Comparison of ENCODE assay signal across 8 mouse cellular contexts in genomic region chr19:53600549-53601362, GRCm38 (mm10). TPM values are rescaled to one million over a fixed set of nuclear protein-coding genes. Genes with fewer than 3 reads are reported as not detected.
A peak's percentile ranks its signal among the peaks of the same experiment; 100 is the strongest.
DNase-seq lines count a peak whose midpoint lies in the region; ATAC-seq lines count a peak whose summit lies in the region.

No protein-coding gene starts in this region.

- H3K27ac ChIP-seq in forebrain, embryonic 14.5 days (ENCODE audit: low read depth, low read length): peak overlapping the region; percentile 98
- H3K27ac ChIP-seq in hindbrain, embryonic 10.5 days: peak overlapping the region; percentile 98

- peak overlapping the region; percentile 96 for H3K9ac ChIP-seq in forebrain, embryonic 14.5 days (ENCODE audit: low read length)

- ATAC-seq in forebrain, embryonic 14.5 days: peak; percentile 73

- WGBS in forebrain, embryonic 14.5 days: under 1% methylated on average over 54 of the region's 82 CpGs
- under 1% methylated on average over 80 of the region's 82 CpGs for WGBS in hindbrain, embryonic 10.5 days

- no peaks in the 10 kb centered on the region for H3K9me3 ChIP-seq in forebrain, embryonic 14.5 days (replicated peaks; ENCODE audit: control insufficient read depth, low read length)
- no peaks in the 10 kb centered on the region for H3K9me3 ChIP-seq in hindbrain, embryonic 10.5 days

- H3K36me3 ChIP-seq in forebrain, embryonic 14.5 days (ENCODE audit: control insufficient read depth, insufficient read depth, low read length): peaks cover 10% of the 10 kb centered on the region; the same call in 1 of the 2 replicates
- H3K36me3 ChIP-seq in hindbrain, embryonic 10.5 days: peaks cover 33% of the 10 kb centered on the region

- H3K4me1 ChIP-seq in forebrain, embryonic 14.5 days (ENCODE audit: control insufficient read depth, insufficient read depth, low read length): peaks cover 7% of the 10 kb centered on the region
- H3K4me1 ChIP-seq in hindbrain, embryonic 10.5 days (replicated peaks): peaks cover 18% of the 10 kb centered on the region

- peak; percentile 63 for DNase-seq in R1 (ENCODE audit: low read depth, low spot score)
- peak; percentile 70 for DNase-seq in cerebellum, adult 11-12 months
- peak; percentile 66 for DNase-seq in forebrain, embryonic 14.5 days (ENCODE audit: low spot score)
- DNase-seq in hindbrain, embryonic 10.5 days (ENCODE audit: low spot score): peak; percentile 61
- peak; percentile 44 to 56 for DNase-seq in layer of hippocampus, postnatal 25 days (ENCODE audit: extremely low spot score in 1 of 2, low spot score in 1 of 2)
- DNase-seq in lung, postnatal 14 days: peak; percentile 70
- DNase-seq in retina, embryonic 14.5 days (ENCODE audit: low spot score): peak; percentile 61
- peak; percentile 75 for DNase-seq in thymus, postnatal 4 days

- peak overlapping the region; percentile 68 for H3K4me2 ChIP-seq in forebrain, embryonic 14.5 days (ENCODE audit: low read length)

- peak overlapping the region; percentile 88 for H3K4me3 ChIP-seq in forebrain, embryonic 14.5 days (ENCODE audit: low read depth, low read length)
- H3K4me3 ChIP-seq in hindbrain, embryonic 10.5 days: peak overlapping the region; percentile 99

- no peaks in the 10 kb centered on the region for H3K27me3 ChIP-seq in forebrain, embryonic 14.5 days (replicated peaks; ENCODE audit: control insufficient read depth, insufficient read depth, low read length)
- H3K27me3 ChIP-seq in hindbrain, embryonic 10.5 days (ENCODE audit: insufficient read depth, poor library complexity, severe bottlenecking): no peaks in the 10 kb centered on the region

RNA-seq across cellular contexts. Expression of gene Smc3, which starts 0.6 kb away (rescaled TPM):
- 61.8 and 70.9 TPM in 2 replicates for polyA plus RNA-seq in forebrain, embryonic 14.5 days (2014; fragmentation: Nextera tagmentation; extraction: Ambion mirVana)
- polyA plus RNA-seq in hindbrain, embryonic 10.5 days (2016; fragmentation: Nextera tagmentation; extraction: Ambion mirVana): 42.4 and 69.1 TPM in 2 replicates
- total RNA-seq in layer of hippocampus, postnatal 25 days (2021): 10 to 100 TPM; 37.7 to 42.4 TPM

RNA-seq across cellular contexts. Expression of gene Nutf2-ps1, which starts 11.9 kb away (rescaled TPM):
- polyA plus RNA-seq in forebrain, embryonic 14.5 days (2014; fragmentation: Nextera tagmentation; extraction: Ambion mirVana): 276 and 308 TPM in 2 replicates
- 516 and 585 TPM in 2 replicates for polyA plus RNA-seq in hindbrain, embryonic 10.5 days (2016; fragmentation: Nextera tagmentation; extraction: Ambion mirVana)
- 10 to 100 TPM; 34.1 to 44.2 TPM for total RNA-seq in layer of hippocampus, postnatal 25 days (2021)

Comparison
In these comparisons a context has a peak if more than half of its experiments do, and no peak if none do; other contexts are left out.
1. Peak in every context shown above with its lines: DNase-seq, ATAC-seq, H3K4me3 ChIP-seq and H3K27ac ChIP-seq.